Mouse (Mus musculus) adrenal gland, adult 10 weeks (tissue): Measurements from ENCODE around the gene Tigar. TPM values are rescaled to one million over a fixed set of nuclear protein-coding genes. Genes with fewer than 3 reads are reported as not detected.

Experiments
- polyA plus RNA-seq: library from polyadenylated mRNA; stranded (reverse); fragments of 350-450 nt; fragmentation: Illumina TruSeq; extraction: RNeasy Lipid Tissue Mini Kit (QIAGEN cat#74804); gene quantifications from one replicate; pipeline ENCODE4 v1.2.3, GENCODE M21; 2014; ENCODE audit warnings: low read depth, low replicate concordance

The Tigar gene
- 11.8 TPM for polyA plus RNA-seq

DNA sequence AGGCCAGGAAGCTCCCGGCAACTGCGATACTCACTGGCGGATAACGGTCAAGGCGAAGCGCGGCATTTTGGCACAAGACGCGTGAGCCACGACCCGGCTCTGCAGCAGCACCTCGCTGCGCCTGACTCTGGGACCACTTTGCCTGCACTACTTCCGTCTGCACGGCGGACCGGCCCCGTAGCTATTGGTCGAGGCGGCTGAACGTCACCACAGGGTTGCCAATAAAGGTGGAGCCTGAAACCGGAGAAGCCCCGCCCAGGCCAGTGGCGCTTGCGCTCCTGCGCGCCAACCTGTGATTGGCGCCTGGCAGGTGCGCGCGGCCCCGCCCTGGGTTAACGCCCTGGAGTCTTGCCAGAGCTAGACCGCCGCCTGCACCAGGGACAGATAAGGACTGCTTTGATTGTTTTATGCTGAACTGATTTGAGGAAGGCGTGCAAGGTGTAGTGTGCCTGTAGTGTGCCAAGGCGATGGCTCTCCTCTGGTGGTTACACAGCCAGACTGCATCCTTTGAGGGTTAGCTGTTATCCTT lies at the start of gene Tigar:
TSS of gene Tigar (minus strand) at position 156 of the 529 bp plus-strand sequence.

DNA sequence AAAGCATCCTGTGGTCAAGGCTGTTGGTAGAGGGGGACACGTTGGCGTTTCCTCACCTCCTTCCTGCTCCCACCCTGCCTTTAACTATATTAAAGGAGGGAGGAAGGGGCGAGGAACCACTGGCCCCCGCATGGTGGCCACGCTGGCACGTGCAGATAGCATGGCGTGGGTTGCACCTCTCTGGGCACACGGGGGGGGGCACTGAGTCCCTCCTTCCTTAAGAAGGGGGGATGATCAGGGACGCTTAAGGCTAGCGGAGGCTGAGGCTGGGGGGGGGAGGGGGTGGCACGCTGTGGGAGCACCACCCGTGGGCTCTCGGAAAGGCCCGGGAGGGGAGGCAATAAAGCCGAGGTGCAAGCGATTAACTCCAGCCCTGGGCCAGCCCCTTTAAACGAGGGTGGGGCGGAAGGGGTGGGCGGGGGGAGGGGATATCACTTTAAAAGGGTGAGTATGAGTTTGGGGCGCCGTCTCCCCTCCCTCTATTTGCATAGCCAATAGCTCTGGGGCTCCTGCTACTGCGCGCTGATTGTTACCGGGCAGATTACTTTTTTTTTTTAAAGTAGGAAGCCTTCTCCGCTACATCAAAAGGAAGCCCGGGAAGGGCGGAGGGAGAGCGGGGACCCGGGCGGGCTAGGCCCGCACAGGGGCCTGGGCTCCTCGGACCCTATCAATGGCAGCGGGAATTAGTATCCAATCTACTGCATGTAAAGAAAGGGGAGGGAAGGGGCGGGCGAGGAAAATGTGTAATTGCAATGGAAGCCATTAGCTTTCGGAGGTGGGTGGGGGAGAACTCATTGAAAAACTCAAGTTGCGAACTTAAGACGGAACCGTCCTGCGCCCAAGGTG lies 43.0 kb upstream of the Tigar start, which contains the start of gene Ccnd2:
TSS of gene Ccnd2 (minus strand) at position 88 of the 846 bp plus-strand sequence.

DNA sequence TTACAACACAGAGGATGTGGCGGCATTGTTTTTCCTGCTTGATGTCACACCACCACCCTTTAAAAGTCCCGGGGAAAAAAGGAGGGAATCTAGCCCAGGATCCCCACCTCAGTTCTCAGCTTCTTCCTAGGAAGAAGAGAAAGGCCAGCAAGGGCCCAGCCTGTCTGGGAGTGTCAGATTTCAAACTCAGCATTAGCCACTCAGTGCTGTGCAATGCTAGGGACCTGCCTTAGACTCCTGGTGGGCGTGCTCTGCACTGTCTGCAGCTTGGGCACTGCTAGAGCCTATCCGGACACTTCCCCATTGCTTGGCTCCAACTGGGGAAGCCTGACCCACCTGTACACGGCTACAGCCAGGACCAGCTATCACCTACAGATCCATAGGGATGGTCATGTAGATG lies 36.5 kb downstream of the Tigar start, which contains the start of gene Fgf23:
TSS of gene Fgf23 (plus strand) at position 86 of the 400 bp plus-strand sequence.

Other genes starting within 250 kb of the Tigar start
- gene Dyrk4, start 187.7 kb downstream of the Tigar start, polyA plus RNA-seq: not detected
- gene Rad51ap1, start 170.0 kb downstream of the Tigar start, polyA plus RNA-seq: 5.5 TPM
- 23.9 TPM for gene D6Wsu163e, start 169.6 kb downstream of the Tigar start, polyA plus RNA-seq
- gene Fgf6, start 94.0 kb downstream of the Tigar start, polyA plus RNA-seq: not detected
- not detected for gene Fgf23, start 36.7 kb downstream of the Tigar start, polyA plus RNA-seq
- 243 TPM for gene Ccnd2, start 42.6 kb upstream of the Tigar start, polyA plus RNA-seq